Mouse (Mus musculus) urinary bladder, postnatal 4 days (tissue): ENCODE results near the gene Proser3.
"Not testable (repeated sequence)": the region's sequence is repeated elsewhere in the genome, so short reads cannot be mapped to it uniquely, and the experiment has no call there.

Experiments
- DNase-seq, 2 experiments: peaks; one replicate each; pipeline ENCODE4 v3.0.0; 2021 to 2022; ENCODE audit warnings: low spot score in 2 of 2

Proser3 gene

GRCm38 (mm10) chr7:30544327-30544726 is 7.8 kb downstream of the Proser3 start:
- DNase-seq: no peak

DNA sequence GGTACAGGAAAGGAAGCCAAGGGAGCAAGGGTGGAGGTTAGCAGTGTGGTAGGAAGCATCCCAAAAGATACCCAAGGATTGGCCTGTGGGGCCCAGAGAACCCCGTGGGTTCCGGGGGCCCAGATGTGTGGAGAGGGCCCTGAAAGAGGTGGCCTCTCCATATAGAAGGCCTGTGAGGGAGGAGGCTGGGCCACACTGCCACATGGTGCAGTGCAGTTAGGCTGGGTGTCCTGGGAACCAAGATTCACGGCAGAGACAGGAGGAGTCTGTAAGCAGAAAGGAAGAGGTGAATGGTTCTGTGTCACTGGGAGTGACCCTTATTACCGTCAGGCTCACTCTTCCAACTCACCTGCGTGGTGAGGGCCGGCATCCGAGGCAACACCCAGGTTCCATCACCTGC is 11.5 kb downstream of the Proser3 start:
- DNase-seq: no peak

DNA sequence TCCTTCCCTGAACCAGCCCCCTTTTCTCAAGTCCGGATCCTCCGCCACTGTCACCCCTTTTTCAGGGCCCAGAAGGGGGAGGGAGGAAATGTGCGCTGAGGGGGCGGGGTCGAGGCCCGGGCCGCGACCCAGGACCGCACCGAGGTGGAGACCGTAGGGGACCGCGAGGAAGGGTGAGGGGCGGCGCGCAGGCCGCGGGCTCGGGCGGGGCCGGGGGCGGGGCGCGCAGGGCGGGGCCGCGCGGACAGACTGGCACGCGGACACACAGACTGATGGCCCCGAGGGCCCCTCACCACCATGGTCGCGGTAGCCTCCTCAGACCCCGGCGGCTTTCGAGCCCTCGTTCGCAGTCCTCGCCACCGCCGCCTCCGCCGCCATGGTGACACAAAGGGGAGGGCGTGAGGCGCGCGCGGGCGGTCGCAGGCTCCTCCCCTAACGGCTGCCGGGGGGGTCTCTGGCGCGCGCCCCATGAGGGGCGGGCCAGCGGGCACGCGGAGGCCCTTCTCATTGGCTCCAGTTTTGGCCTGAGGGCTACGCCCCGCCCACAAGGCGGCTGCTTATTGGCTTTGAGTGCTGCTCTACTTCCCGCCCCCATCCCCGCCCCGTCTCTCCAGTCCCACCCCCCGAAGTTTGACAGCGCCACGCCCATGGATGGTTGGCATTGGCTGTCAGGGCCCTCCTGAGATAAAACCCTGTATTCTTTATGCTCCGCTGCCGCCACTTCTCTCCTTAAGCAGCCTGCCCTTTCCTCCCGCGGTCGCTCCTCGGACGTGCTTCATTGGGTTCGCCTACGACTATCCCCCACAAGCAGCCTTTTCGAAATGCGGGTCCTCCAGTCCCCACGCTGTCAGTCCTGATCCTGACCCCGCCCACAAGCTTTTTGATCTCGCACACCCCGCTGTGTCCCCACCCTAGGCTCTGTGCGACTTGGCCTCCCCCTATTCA is 17.2 kb downstream of the Proser3 start, which contains the start of gene Arhgap33:
TSS of gene Arhgap33 (minus strand) at position 428 of the 945 bp plus-strand sequence.
- DNase-seq: peak; percentile 94 to 95

GRCm38 (mm10) chr7:30533941-30534632 is 18.0 kb downstream of the Proser3 start:
- DNase-seq: no peak

DNA sequence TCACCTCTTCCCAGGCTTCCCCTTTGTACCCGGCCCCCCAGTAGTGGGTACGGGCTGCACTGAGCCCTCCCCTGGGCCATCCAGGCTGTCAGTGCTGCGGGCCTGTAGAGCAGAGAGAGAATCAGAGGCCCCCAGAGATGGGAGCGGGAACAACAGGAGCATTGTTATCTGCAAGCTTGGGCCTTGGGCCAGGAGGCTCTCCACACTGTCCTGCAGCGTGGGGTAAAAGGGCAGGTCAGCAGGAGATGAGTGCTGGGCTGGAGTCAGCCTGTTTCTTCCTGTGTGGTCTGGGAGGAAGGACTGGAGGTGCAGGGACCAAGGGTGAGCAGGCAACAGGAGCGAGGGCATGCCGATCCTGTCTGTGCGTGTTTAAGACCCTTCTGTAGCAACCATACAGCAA is 19.2 kb downstream of the Proser3 start:
- peak in 1 of 2 experiments; percentile 74 for DNase-seq

DNA sequence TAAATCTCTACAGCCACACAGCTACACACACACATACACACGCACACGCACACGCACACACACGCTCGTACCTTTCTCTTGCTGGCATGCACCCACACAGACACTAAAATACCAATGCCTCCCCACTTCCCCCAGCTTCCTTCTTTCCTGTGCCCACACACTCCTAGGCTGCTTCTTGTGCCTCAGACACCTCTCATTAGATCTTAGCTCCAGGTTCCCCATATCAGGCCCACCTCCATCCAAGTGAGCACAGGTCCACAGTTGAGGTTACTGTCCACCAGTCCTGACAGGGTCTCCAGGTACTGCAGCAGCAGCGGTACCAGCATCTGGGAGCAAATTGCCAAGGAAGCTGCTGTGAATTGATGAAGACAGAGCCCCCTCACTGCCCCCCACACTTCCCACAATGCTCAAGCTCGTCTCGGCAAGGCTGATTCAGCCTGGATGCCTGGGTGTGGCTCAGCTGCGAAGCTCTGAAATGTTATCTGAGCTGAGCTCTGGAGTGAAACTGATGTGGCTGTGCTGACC is 20.7 kb downstream of the Proser3 start:
- no peak for DNase-seq

- no peak for DNase-seq
These were observed 25.1 kb downstream of the Proser3 start for GRCm38 (mm10) chr7:30526981-30527380.

- no peak for DNase-seq
These were observed 25.7 kb downstream of the Proser3 start for GRCm38 (mm10) chr7:30526399-30526798.

DNA sequence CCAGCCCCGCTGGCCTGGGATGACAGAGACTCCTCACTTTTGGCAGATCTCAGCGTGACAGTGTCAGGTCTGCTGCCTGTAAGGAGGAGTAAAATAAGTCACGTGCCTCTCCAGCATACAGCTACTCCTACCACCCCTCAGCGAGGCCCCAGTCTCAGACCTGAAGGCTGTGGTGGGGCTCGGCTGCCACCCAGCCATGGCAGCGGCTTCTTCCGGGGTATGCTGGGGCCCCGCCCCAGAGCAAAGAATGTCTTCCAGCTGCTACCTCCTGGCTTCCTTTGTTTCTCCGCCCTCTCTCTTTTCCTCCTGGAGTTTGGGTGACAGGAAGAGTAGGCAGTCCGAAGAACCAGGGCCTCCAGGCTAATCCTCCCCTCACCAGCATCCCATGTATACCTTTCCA is 26.1 kb downstream of the Proser3 start:
- no peak for DNase-seq

DNA sequence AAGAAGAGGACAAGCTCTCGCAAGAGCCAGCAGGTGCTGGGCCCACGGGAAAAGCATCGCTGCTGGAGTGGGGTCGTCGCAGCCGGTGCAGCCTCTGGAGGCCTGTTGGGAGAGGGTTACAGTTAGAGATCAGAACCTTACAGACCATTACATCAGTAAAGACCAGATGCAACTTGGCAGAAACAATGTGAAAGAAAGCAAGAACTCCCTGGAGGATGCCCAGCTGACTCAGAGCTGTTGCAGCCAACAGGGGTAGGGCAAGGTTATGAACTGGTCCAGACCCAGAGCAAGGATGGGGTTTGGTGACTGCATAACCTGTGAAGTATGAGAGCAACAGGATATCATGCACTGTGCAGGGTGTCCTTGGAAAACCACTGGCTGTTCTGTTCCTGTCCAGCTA is 27.6 kb downstream of the Proser3 start:
- no peak for DNase-seq

DNA sequence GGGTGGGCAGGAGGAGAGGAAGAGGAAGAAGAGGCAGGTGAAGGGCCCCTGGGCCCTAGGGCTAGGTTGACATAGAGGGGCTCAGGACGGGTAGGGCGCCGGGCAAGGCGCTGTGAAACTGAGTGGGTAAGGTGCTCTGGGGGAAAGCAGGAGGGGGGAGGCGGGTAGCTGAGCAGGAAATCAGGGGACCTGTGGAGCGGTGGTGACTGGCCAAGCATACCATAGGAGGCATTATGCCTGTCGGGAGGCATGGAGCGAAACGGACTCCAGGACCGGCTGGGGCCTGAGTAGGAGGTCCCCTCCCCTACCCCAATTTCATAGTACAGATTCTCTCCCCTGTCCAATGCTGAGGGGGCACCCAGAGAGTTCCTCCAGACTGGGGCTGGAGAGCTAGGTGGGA is 29.2 kb downstream of the Proser3 start:
- DNase-seq: no peak

GRCm38 (mm10) chr7:30520856-30521255 is 31.2 kb downstream of the Proser3 start:
- no peak for DNase-seq

DNA sequence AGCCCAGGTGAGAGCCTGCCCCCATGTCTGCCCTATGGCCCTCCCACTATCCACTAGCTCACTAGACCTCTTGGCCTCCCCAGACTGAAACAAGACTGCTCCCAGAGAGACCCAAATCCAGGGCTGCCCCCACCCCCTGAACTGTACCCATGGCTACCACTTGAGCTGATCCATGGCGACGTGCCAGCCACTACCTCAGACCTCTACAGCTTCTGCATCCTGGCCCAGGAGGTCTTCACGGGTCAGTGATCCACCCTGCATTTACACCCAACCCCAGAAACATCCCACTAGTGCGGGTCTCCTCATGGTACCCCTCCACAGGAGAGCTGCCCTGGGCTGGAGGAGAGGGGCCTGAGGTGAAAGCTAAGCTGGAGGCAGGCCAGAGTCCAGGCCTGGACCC is 31.7 kb downstream of the Proser3 start:
- DNase-seq: no peak

DNA sequence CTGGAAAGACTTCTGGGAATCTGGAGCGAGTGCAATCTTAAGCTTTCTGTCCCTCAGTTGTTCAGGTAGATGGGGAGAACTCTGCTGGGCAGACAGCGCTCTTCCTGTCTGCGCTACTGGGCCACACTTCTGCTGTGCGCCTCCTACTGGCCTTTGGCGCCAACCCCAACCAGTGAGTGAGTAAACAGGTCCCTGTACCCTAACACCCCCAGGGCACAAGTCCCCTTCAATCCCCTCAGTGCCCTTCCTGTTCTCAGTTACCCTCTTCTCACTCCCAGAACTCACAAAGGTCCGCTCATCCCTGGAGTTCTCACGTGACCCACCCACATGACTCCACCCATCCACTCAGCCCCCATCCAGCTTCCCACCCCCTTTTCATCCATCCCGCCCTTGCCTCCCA is 33.8 kb downstream of the Proser3 start:
- no peak for DNase-seq

- no peak for DNase-seq
These were observed 36.9 kb downstream of the Proser3 start for GRCm38 (mm10) chr7:30515003-30515760.

- DNase-seq: no peak
These were observed 44.0 kb downstream of the Proser3 start for GRCm38 (mm10) chr7:30508061-30508460.

- DNase-seq: not testable (repeated sequence)
These were observed 50.9 kb downstream of the Proser3 start for GRCm38 (mm10) chr7:30501159-30501558.

- DNase-seq: not testable (repeated sequence)
These were observed 56.5 kb downstream of the Proser3 start for GRCm38 (mm10) chr7:30495506-30496042.

GRCm38 (mm10) chr7:30493401-30493931 is 58.6 kb downstream of the Proser3 start, which contains the start of gene Prodh2:
TSS of gene Prodh2 (plus strand) at chr7:30493622.
- DNase-seq: no peak

- peak; percentile 45 to 73 for DNase-seq
These were observed 59.3 kb downstream of the Proser3 start for GRCm38 (mm10) chr7:30492765-30493164.

GRCm38 (mm10) chr7:30490957-30491307 is 61.2 kb downstream of the Proser3 start:
- DNase-seq: no peak
